Comparison of ENCODE assay signal across 14 mouse cellular contexts in the genomic region with DNA sequence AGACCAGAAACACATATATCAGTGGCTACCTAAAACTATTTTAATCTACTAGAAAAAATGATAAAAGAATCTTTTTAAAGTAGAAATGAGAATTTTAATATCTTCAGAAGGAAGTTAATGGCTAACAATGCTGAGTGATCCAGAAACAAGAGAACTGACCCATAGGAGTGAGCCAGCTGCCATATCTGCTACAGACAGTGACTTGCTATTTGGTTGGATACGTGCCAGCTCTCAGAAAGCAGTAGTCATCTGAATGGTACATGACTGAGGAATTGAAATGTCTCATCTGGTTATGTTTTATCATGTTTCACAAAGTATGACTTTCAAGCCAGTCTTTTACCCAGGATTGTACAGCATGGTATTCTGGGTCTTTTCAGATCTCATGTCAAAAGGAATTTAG.
"Had no signal": no experiment of that assay in that cellular context is flagged by ENCODE, and none has a peak within 500 bp of the region (broad histone marks: within the 10 kb centered on the region; RNA-seq: fewer than 3 reads in every experiment).

No protein-coding gene starts in this region.

- H3K4me3 ChIP-seq: left cerebral cortex, adult 2 months; limb, embryonic 10.5 days; liver, embryonic 15.5 days; midbrain, embryonic 12.5 days; neural tube, embryonic 15.5 days; stomach, embryonic 15.5 days had no signal

- ATAC-seq: midbrain, embryonic 16.5 days had no signal

- H3K9ac ChIP-seq: liver, embryonic 15.5 days; midbrain, embryonic 12.5 days; neural tube, embryonic 15.5 days; stomach, embryonic 15.5 days had no signal

- H3K4me2 ChIP-seq: liver, embryonic 11.5 days; liver, embryonic 15.5 days; midbrain, embryonic 12.5 days; neural tube, embryonic 15.5 days; stomach, embryonic 15.5 days had no signal

- H3K9me3 ChIP-seq: limb, embryonic 10.5 days; liver, embryonic 15.5 days; midbrain, embryonic 12.5 days; neural tube, embryonic 15.5 days; stomach, embryonic 15.5 days had no signal

- H3K27me3 ChIP-seq: liver, embryonic 15.5 days; midbrain, embryonic 12.5 days; neural tube, embryonic 15.5 days; stomach, embryonic 15.5 days had no signal

- H3K4me1 ChIP-seq: limb, embryonic 10.5 days; liver, embryonic 15.5 days; midbrain, embryonic 12.5 days; neural tube, embryonic 15.5 days; stomach, embryonic 15.5 days had no signal

- H3K27ac ChIP-seq: left cerebral cortex, adult 2 months; limb, embryonic 10.5 days; liver, embryonic 15.5 days; midbrain, embryonic 12.5 days; neural tube, embryonic 15.5 days; stomach, embryonic 15.5 days had no signal

- DNase-seq: kidney, postnatal 25 days; lung, adult 2 months; lung, postnatal 14 days; right cerebral cortex, postnatal 14 days; thymus, adult 2 months; thymus, postnatal 25 days had no signal

- H3K36me3 ChIP-seq: limb, embryonic 10.5 days; liver, embryonic 15.5 days; midbrain, embryonic 12.5 days; neural tube, embryonic 15.5 days; stomach, embryonic 15.5 days had no signal
